Mouse (Mus musculus): ENCODE data around the gene Igfbp7. TPM values are rescaled to one million over a fixed set of nuclear protein-coding genes. Genes with fewer than 3 reads are reported as not detected.

Gene Igfbp7
- polyA plus RNA-seq, 1 experiment from 2014 or later = 250 TPM

DNA sequence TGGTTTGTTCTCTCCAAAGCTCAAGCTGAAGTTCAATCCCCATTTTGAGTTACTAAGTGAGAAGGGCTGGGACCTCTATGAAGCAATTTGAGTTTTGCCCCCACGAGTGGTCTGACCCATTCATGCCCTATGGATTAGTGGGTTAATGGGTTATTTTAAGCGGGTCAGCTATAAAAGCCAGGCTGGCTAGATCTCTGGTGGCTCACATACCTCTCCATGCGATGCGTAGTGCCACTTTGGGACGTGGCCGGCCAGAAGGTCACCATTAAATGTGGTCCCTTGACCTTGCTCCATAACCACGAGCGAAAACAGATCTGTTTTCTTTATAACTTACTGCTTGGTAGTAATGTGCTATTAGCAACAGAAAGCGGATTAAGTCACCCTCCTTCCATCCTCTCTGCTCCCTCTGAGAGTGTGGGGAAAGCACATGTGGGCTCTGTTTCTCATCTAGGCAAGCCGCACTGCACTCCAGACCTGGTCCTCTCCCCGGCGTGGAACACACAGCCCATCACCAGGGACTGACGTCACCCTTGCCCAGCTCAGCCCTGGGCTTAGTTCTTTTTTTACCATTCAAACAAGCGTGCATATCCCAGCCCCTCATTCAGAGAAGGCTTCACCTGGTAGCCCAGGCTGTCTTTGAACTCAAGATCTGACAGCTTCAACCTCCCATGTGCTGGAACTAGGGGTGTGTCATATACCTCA lies 28.3 kb downstream of the Igfbp7 start:
- Histone ChIP-seq H3K9ac (ENCODE audit: low read depth, low read length) (no peak overlapping the region), H3K27me3 (ENCODE audit: control insufficient read depth, insufficient read depth, low read length) (no peaks in the 10 kb centered on the region), H3K9me3 (ENCODE audit: control insufficient read depth, low read length) (no peaks in the 10 kb centered on the region), H3K27ac (ENCODE audit: low read depth, low read length) (no peak overlapping the region), H3K4me1 (ENCODE audit: control insufficient read depth, insufficient read depth, low read length) (peaks cover 15% of the 10 kb centered on the region), H3K4me2 (replicated peaks; ENCODE audit: low read depth, low read length) (no peak overlapping the region), H3K4me3 (ENCODE audit: low read length) (no peak overlapping the region), H3K36me3 (ENCODE audit: control insufficient read depth, insufficient read depth, low read length) (no peaks in the 10 kb centered on the region)
- WGBS = 57% methylated on average over 14 of the region's 14 CpGs
- no peak for ATAC-seq (ENCODE audit: low FRiP score, low TSS enrichment)

DNA sequence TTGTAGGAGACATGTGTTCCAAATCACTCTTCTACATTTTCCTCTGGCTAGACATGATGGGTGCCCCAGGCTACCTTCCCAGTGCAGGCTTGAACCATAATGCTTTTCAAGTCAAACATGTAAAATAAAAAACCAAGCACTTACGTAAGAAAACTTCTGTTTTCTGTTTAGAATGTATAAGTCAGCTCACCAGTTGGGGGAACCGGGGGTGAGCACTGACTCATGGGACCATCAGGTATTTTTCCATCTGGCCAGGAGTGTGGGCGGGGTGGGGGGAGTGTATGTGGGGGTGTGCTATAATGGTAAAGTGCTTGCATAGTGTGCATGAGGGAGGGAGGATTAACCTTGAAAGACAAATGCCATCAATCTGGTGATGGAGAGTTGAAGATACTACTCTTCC lies 29.8 kb downstream of the Igfbp7 start:
- no peaks in the 10 kb centered on the region for H3K27me3 ChIP-seq (ENCODE audit: control insufficient read depth, insufficient read depth, low read length)
- 0 out of 2 replicates have a peak, but pooled peaks cover 3% of the 10 kb centered on the region for H3K4me1 ChIP-seq (ENCODE audit: control insufficient read depth, insufficient read depth, low read length)
- no peak overlapping the region for H3K4me2 ChIP-seq (replicated peaks; ENCODE audit: low read depth, low read length)
- 96% methylated on average over 3 of the region's 3 CpGs for WGBS
- H3K4me3 ChIP-seq (ENCODE audit: low read length) = no peak overlapping the region
- ATAC-seq (ENCODE audit: low FRiP score, low TSS enrichment) = no peak
- no peaks in the 10 kb centered on the region for H3K36me3 ChIP-seq (ENCODE audit: control insufficient read depth, insufficient read depth, low read length)
- H3K9me3 ChIP-seq (ENCODE audit: control insufficient read depth, low read length) = no peaks in the 10 kb centered on the region
- H3K9ac ChIP-seq (ENCODE audit: low read depth, low read length) = no peak overlapping the region
- no peak overlapping the region for H3K27ac ChIP-seq (ENCODE audit: low read depth, low read length)

GRCm38 (mm10) chr5:77375546-77375945 lies 32.3 kb downstream of the Igfbp7 start:
- H3K9ac ChIP-seq (ENCODE audit: low read depth, low read length) = no peak overlapping the region

DNA sequence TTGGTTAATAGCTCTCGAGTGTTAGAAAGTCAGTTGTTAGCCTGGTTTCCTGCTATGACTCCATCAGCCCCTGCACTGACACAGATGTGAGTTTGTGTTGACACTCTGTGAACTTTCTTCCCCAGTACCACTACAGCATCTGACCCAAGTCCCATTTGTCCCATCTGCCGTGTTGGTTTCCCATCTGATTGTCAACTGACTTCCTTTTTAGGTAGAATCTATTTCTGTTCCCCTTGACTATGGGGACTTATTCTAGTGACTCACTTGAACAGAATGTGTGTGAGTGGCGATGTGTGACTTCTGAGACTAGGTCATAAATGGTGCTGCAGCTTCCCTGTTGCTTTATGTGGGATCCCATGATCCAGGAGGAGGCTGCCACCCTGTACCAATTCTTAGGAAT lies 32.9 kb downstream of the Igfbp7 start:
- Histone ChIP-seq H3K36me3 (ENCODE audit: control insufficient read depth, insufficient read depth, low read length) (no peaks in the 10 kb centered on the region), H3K9me3 (ENCODE audit: control insufficient read depth, low read length) (no peaks in the 10 kb centered on the region), H3K9ac (ENCODE audit: low read depth, low read length) (no peak overlapping the region), H3K27ac (ENCODE audit: low read depth, low read length) (no peak overlapping the region), H3K4me2 (replicated peaks; ENCODE audit: low read depth, low read length) (no peak overlapping the region), H3K4me3 (ENCODE audit: low read length) (no peak overlapping the region), H3K27me3 (ENCODE audit: control insufficient read depth, insufficient read depth, low read length) (no peaks in the 10 kb centered on the region), H3K4me1 (ENCODE audit: control insufficient read depth, insufficient read depth, low read length) (peaks cover 9% of the 10 kb centered on the region)
- no peak for ATAC-seq (ENCODE audit: low FRiP score, low TSS enrichment)
- 67% methylated on average over 3 of the region's 3 CpGs for WGBS

More at GRCm38 (mm10) chr5:77375546-77375945, 32.3 kb downstream of the Igfbp7 start:
- Histone ChIP-seq H3K4me1 (ENCODE audit: control insufficient read depth, insufficient read depth, low read length) (peaks cover 3% of the 10 kb centered on the region; the same call in 1 of the 2 replicates), H3K36me3 (ENCODE audit: control insufficient read depth, insufficient read depth, low read length) (no peaks in the 10 kb centered on the region), H3K4me3 (ENCODE audit: low read length) (no peak overlapping the region), H3K4me2 (replicated peaks; ENCODE audit: low read depth, low read length) (no peak overlapping the region), H3K27ac (ENCODE audit: low read depth, low read length) (no peak overlapping the region), H3K9me3 (ENCODE audit: control insufficient read depth, low read length) (no peaks in the 10 kb centered on the region), H3K27me3 (ENCODE audit: control insufficient read depth, insufficient read depth, low read length) (no peaks in the 10 kb centered on the region)
- no peak for ATAC-seq (ENCODE audit: low FRiP score, low TSS enrichment)
- WGBS = 71% methylated on average over 4 of the region's 4 CpGs

DNA sequence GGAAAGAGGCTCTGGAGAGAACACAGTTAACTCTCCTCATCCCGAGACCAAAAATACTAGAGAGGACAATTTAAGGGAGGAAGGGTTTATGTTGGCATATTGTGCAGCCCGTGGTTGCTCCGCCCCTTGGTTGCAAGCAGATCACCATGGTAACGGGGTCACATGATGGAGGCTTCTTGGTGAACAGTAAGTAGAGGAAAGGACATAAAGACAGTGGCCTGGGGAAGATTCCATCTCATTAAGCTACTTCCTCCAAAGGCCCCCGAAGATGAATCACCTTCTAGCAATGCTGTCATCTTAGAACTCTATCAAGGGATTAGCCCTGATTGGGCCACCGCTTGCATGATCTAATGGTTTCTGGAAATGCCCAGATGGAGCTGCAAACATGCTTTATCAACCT lies 35.1 kb downstream of the Igfbp7 start:
- no peaks in the 10 kb centered on the region for H3K9me3 ChIP-seq (ENCODE audit: control insufficient read depth, low read length)
- peak; percentile 14; the same call in 1 of the 2 replicates for ATAC-seq (ENCODE audit: low FRiP score, low TSS enrichment)
- no peaks in the 10 kb centered on the region for H3K36me3 ChIP-seq (ENCODE audit: control insufficient read depth, insufficient read depth, low read length)
- H3K4me2 ChIP-seq (replicated peaks; ENCODE audit: low read depth, low read length) = no peak overlapping the region
- peaks cover 28% of the 10 kb centered on the region for H3K4me1 ChIP-seq (ENCODE audit: control insufficient read depth, insufficient read depth, low read length)
- WGBS = 71% methylated on average over 6 of the region's 6 CpGs
- H3K9ac ChIP-seq (ENCODE audit: low read depth, low read length) = no peak overlapping the region
- no peaks in the 10 kb centered on the region for H3K27me3 ChIP-seq (ENCODE audit: control insufficient read depth, insufficient read depth, low read length)
- H3K27ac ChIP-seq (ENCODE audit: low read depth, low read length) = no peak overlapping the region
- H3K4me3 ChIP-seq (ENCODE audit: low read length) = no peak overlapping the region

DNA sequence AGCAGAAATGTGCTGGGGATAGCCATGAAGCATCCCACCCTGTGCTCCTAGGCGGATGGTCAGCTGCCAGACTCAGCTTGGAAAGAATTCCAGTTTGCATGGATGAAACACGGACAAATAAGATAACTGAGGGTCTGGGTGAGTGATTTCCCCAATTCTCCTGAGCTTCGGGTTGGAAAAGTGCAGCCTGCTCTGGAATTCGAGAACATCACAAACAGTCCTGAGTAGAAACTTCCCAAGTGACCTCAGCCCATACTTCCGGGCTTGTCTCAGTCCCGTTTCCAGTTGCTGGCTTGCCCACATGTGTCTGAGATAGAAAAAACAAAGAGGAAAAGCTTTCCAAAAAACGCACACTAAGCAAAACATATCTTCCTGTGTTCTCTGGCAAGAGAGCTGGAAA lies 35.6 kb downstream of the Igfbp7 start:
- H3K36me3 ChIP-seq (ENCODE audit: control insufficient read depth, insufficient read depth, low read length) = no peaks in the 10 kb centered on the region
- peaks cover 33% of the 10 kb centered on the region for H3K4me1 ChIP-seq (ENCODE audit: control insufficient read depth, insufficient read depth, low read length)
- no peak overlapping the region for H3K27ac ChIP-seq (ENCODE audit: low read depth, low read length)
- 69% methylated on average over 7 of the region's 7 CpGs for WGBS
- ATAC-seq (ENCODE audit: low FRiP score, low TSS enrichment) = no peak
- no peaks in the 10 kb centered on the region for H3K9me3 ChIP-seq (ENCODE audit: control insufficient read depth, low read length)
- H3K4me2 ChIP-seq (replicated peaks; ENCODE audit: low read depth, low read length) = no peak overlapping the region
- no peak overlapping the region for H3K9ac ChIP-seq (ENCODE audit: low read depth, low read length)
- H3K27me3 ChIP-seq (ENCODE audit: control insufficient read depth, insufficient read depth, low read length) = no peaks in the 10 kb centered on the region
- no peak overlapping the region for H3K4me3 ChIP-seq (ENCODE audit: low read length)

DNA sequence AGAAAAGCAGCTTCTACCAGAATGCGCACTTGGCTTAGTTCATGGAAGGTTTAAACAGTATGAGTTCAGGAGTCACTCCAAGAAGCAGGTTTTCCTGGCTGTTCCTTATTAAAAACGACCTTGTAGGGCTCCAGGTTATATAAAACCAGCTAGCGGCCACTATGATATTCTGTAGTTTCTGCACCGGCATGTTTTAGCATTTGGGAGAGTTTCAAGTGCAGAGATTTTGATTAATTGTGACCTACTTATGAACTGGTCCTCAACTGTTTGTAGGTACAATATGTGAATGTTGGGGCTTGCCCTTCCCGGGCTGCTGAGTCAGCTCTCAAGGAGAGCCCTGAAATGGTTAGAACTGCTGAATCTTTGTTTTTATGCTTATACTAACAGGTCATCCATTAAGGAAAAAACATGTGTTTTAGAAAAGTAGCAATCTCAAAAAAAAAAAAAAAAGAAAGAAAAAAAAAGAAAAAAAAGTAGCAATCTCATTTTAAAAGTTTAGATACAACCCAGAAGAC lies 37.4 kb downstream of the Igfbp7 start:
- Histone ChIP-seq H3K4me3 (ENCODE audit: low read length) (no peak overlapping the region), H3K4me1 (ENCODE audit: control insufficient read depth, insufficient read depth, low read length) (peaks cover 34% of the 10 kb centered on the region), H3K4me2 (replicated peaks; ENCODE audit: low read depth, low read length) (no peak overlapping the region), H3K27ac (ENCODE audit: low read depth, low read length) (peak overlapping the region; percentile 34; the same call in 1 of the 2 replicates), H3K9me3 (ENCODE audit: control insufficient read depth, low read length) (no peaks in the 10 kb centered on the region), H3K27me3 (ENCODE audit: control insufficient read depth, insufficient read depth, low read length) (no peaks in the 10 kb centered on the region), H3K9ac (ENCODE audit: low read depth, low read length) (no peak overlapping the region), H3K36me3 (ENCODE audit: control insufficient read depth, insufficient read depth, low read length) (no peaks in the 10 kb centered on the region)
- ATAC-seq (ENCODE audit: low FRiP score, low TSS enrichment) = no peak
- WGBS = 69% methylated on average over 5 of the region's 5 CpGs

- Histone ChIP-seq H3K27ac (ENCODE audit: low read depth, low read length) (peak overlapping the region; percentile 34; the same call in 1 of the 2 replicates), H3K4me3 (ENCODE audit: low read length) (no peak overlapping the region), H3K4me1 (ENCODE audit: control insufficient read depth, insufficient read depth, low read length) (peaks cover 38% of the 10 kb centered on the region), H3K9me3 (ENCODE audit: control insufficient read depth, low read length) (no peaks in the 10 kb centered on the region), H3K27me3 (ENCODE audit: control insufficient read depth, insufficient read depth, low read length) (no peaks in the 10 kb centered on the region), H3K4me2 (replicated peaks; ENCODE audit: low read depth, low read length) (no peak overlapping the region), H3K36me3 (ENCODE audit: control insufficient read depth, insufficient read depth, low read length) (no peaks in the 10 kb centered on the region), H3K9ac (ENCODE audit: low read depth, low read length) (no peak overlapping the region)
- WGBS = 34% methylated on average over 5 of the region's 5 CpGs
- ATAC-seq (ENCODE audit: low FRiP score, low TSS enrichment) = peak; percentile 82
Measured at GRCm38 (mm10) chr5:77369394-77369793, 38.4 kb downstream of the Igfbp7 start.

DNA sequence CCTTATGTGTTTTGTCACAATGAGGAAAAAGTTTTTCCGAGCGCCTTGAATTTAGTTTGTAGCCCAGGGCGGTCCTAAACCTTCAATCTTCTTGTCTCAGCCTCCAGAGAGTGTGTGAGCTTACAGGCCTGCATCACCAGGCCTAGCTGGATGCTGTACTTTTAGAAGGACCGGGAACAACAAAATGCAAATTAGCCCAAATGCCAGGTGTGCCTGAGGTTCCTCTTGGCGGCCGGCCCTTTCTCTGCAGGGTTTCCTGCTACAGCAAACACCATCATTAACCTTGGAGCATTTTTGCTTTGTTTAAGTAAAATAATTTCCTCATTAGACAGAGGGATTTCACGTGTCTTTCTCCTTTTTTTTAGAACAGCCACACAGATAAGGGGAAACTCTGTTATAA lies 39.6 kb downstream of the Igfbp7 start:
- ATAC-seq (ENCODE audit: low FRiP score, low TSS enrichment) = no peak
- WGBS = 47% methylated on average over 7 of the region's 7 CpGs
- Histone ChIP-seq H3K9me3 (ENCODE audit: control insufficient read depth, low read length) (no peaks in the 10 kb centered on the region), H3K27ac (ENCODE audit: low read depth, low read length) (peak overlapping the region; percentile 37; the same call in 1 of the 2 replicates), H3K4me1 (ENCODE audit: control insufficient read depth, insufficient read depth, low read length) (peaks cover 38% of the 10 kb centered on the region), H3K9ac (ENCODE audit: low read depth, low read length) (peak overlapping the region; percentile 1; the same call in 1 of the 2 replicates), H3K4me3 (ENCODE audit: low read length) (no peak overlapping the region), H3K27me3 (ENCODE audit: control insufficient read depth, insufficient read depth, low read length) (no peaks in the 10 kb centered on the region), H3K4me2 (replicated peaks; ENCODE audit: low read depth, low read length) (no peak overlapping the region), H3K36me3 (ENCODE audit: control insufficient read depth, insufficient read depth, low read length) (no peaks in the 10 kb centered on the region)
